Mouse (Mus musculus): ENCODE measurements around the gene Ano10. TPM values are rescaled to one million over a fixed set of nuclear protein-coding genes. Genes with fewer than 3 reads are reported as not detected.
"Not testable (repeated sequence)": the region's sequence is repeated elsewhere in the genome, so short reads cannot be mapped to it uniquely, and the experiment has no call there.

Ano10 gene
- polyA plus RNA-seq, 1 experiment from 2014 or later: 32.6 TPM

GRCm38 (mm10) chr9:122322356-122322755 is 28.1 kb upstream of the Ano10 start:
- DNase-seq (ENCODE audit: low spot score) (no peak), ATAC-seq (replicated peaks; ENCODE audit: low FRiP score, low read depth) (no peak)
- Histone ChIP-seq H3K4me3 (replicated peaks; ENCODE audit: low read depth, low read length) (no peak overlapping the region), H3K9ac (ENCODE audit: low read depth, low read length) (no peak overlapping the region), H3K9me3 (replicated peaks; ENCODE audit: low read length) (no peaks in the 10 kb centered on the region), H3K36me3 (ENCODE audit: insufficient read depth, low read length) (no peaks in the 10 kb centered on the region), H3K4me2 (ENCODE audit: low read length) (no peak overlapping the region), H3K27ac (no peak overlapping the region), H3K4me1 (replicated peaks; ENCODE audit: insufficient read depth, low read length) (no peaks in the 10 kb centered on the region), H3K27me3 (ENCODE audit: insufficient read depth, low read length) (no peaks in the 10 kb centered on the region)
- TF ChIP-seq CTCF (IDR thresholded peaks at IDR 0.05; ENCODE audit: low read depth): no peak
- WGBS: 67% methylated on average over 3 of the region's 3 CpGs

GRCm38 (mm10) chr9:122320626-122321025 is 26.4 kb upstream of the Ano10 start:
- Histone ChIP-seq H3K4me1 (replicated peaks; ENCODE audit: insufficient read depth, low read length) (no peaks in the 10 kb centered on the region), H3K9me3 (replicated peaks; ENCODE audit: low read length) (no peaks in the 10 kb centered on the region), H3K36me3 (ENCODE audit: insufficient read depth, low read length) (no peaks in the 10 kb centered on the region), H3K9ac (ENCODE audit: low read depth, low read length) (no peak overlapping the region), H3K4me3 (replicated peaks; ENCODE audit: low read depth, low read length) (no peak overlapping the region), H3K4me2 (ENCODE audit: low read length) (no peak overlapping the region), H3K27ac (no peak overlapping the region), H3K27me3 (ENCODE audit: insufficient read depth, low read length) (no peaks in the 10 kb centered on the region)
- DNase-seq (ENCODE audit: low spot score) (no peak), ATAC-seq (replicated peaks; ENCODE audit: low FRiP score, low read depth) (no peak)
- 89% methylated on average over 4 of the region's 4 CpGs for WGBS
- no peak for TF ChIP-seq CTCF (IDR thresholded peaks at IDR 0.05; ENCODE audit: low read depth)

- no peaks in the 10 kb centered on the region for H3K4me1 ChIP-seq (replicated peaks; ENCODE audit: insufficient read depth, low read length)
- H3K4me3 ChIP-seq (replicated peaks; ENCODE audit: low read depth, low read length): no peak overlapping the region
- no peak overlapping the region for H3K27ac ChIP-seq
- WGBS: 87% methylated on average over 7 of the region's 7 CpGs
- no peak for TF ChIP-seq CTCF (IDR thresholded peaks at IDR 0.05; ENCODE audit: low read depth)
- no peak overlapping the region for H3K4me2 ChIP-seq (ENCODE audit: low read length)
- ATAC-seq (replicated peaks; ENCODE audit: low FRiP score, low read depth) (no peak), DNase-seq (ENCODE audit: low spot score) (no peak)
- H3K9ac ChIP-seq (ENCODE audit: low read depth, low read length): no peak overlapping the region
- no peaks in the 10 kb centered on the region for H3K9me3 ChIP-seq (replicated peaks; ENCODE audit: low read length)
- no peaks in the 10 kb centered on the region for H3K36me3 ChIP-seq (ENCODE audit: insufficient read depth, low read length)
- H3K27me3 ChIP-seq (ENCODE audit: insufficient read depth, low read length): no peaks in the 10 kb centered on the region
These were observed 22.3 kb upstream of the Ano10 start for GRCm38 (mm10) chr9:122316562-122316961.

GRCm38 (mm10) chr9:122315501-122315900 is 21.3 kb upstream of the Ano10 start:
- no peak for TF ChIP-seq CTCF (IDR thresholded peaks at IDR 0.05; ENCODE audit: low read depth)
- H3K9me3 ChIP-seq (replicated peaks; ENCODE audit: low read length): no peaks in the 10 kb centered on the region
- no peak overlapping the region for H3K4me3 ChIP-seq (replicated peaks; ENCODE audit: low read depth, low read length)
- H3K27me3 ChIP-seq (ENCODE audit: insufficient read depth, low read length): no peaks in the 10 kb centered on the region
- no peaks in the 10 kb centered on the region for H3K4me1 ChIP-seq (replicated peaks; ENCODE audit: insufficient read depth, low read length)
- H3K36me3 ChIP-seq (ENCODE audit: insufficient read depth, low read length): no peaks in the 10 kb centered on the region
- 52% methylated on average over 11 of the region's 11 CpGs for WGBS
- no peak overlapping the region for H3K9ac ChIP-seq (ENCODE audit: low read depth, low read length)
- no peak overlapping the region for H3K4me2 ChIP-seq (ENCODE audit: low read length)
- ATAC-seq (replicated peaks; ENCODE audit: low FRiP score, low read depth) (no peak), DNase-seq (ENCODE audit: low spot score) (no peak)
- no peak overlapping the region for H3K27ac ChIP-seq

- TF ChIP-seq CTCF (IDR thresholded peaks at IDR 0.05; ENCODE audit: low read depth): no peak
- WGBS: 62% methylated on average over 4 of the region's 4 CpGs
These were observed 20.7 kb upstream of the Ano10 start for GRCm38 (mm10) chr9:122314942-122315341.

GRCm38 (mm10) chr9:122314386-122314785 is 20.2 kb upstream of the Ano10 start:
- H3K27me3 ChIP-seq (ENCODE audit: insufficient read depth, low read length): no peaks in the 10 kb centered on the region
- DNase-seq (ENCODE audit: low spot score): no peak
- 88% methylated on average over 6 of the region's 6 CpGs for WGBS
- no peak overlapping the region for H3K4me2 ChIP-seq (ENCODE audit: low read length)
- H3K4me3 ChIP-seq (replicated peaks; ENCODE audit: low read depth, low read length): no peak overlapping the region
- ATAC-seq (replicated peaks; ENCODE audit: low FRiP score, low read depth): no peak
- no peak overlapping the region for H3K27ac ChIP-seq
- no peak for TF ChIP-seq CTCF (IDR thresholded peaks at IDR 0.05; ENCODE audit: low read depth)
- H3K36me3 ChIP-seq (ENCODE audit: insufficient read depth, low read length): no peaks in the 10 kb centered on the region
- no peaks in the 10 kb centered on the region for H3K9me3 ChIP-seq (replicated peaks; ENCODE audit: low read length)
- H3K4me1 ChIP-seq (replicated peaks; ENCODE audit: insufficient read depth, low read length): no peaks in the 10 kb centered on the region
- no peak overlapping the region for H3K9ac ChIP-seq (ENCODE audit: low read depth, low read length)

More at GRCm38 (mm10) chr9:122314942-122315341, 20.7 kb upstream of the Ano10 start:
- no peak for ATAC-seq (replicated peaks; ENCODE audit: low FRiP score, low read depth)
- no peak overlapping the region for H3K27ac ChIP-seq
- H3K4me3 ChIP-seq (replicated peaks; ENCODE audit: low read depth, low read length): no peak overlapping the region
- H3K4me2 ChIP-seq (ENCODE audit: low read length): no peak overlapping the region
- H3K27me3 ChIP-seq (ENCODE audit: insufficient read depth, low read length): no peaks in the 10 kb centered on the region
- no peaks in the 10 kb centered on the region for H3K36me3 ChIP-seq (ENCODE audit: insufficient read depth, low read length)
- no peak overlapping the region for H3K9ac ChIP-seq (ENCODE audit: low read depth, low read length)
- no peaks in the 10 kb centered on the region for H3K9me3 ChIP-seq (replicated peaks; ENCODE audit: low read length)
- DNase-seq (ENCODE audit: low spot score): no peak
- H3K4me1 ChIP-seq (replicated peaks; ENCODE audit: insufficient read depth, low read length): no peaks in the 10 kb centered on the region

- H3K9ac ChIP-seq (ENCODE audit: low read depth, low read length); H3K27me3 ChIP-seq (ENCODE audit: insufficient read depth, low read length); DNase-seq (ENCODE audit: low spot score); H3K27ac ChIP-seq; H3K4me2 ChIP-seq (ENCODE audit: low read length); H3K4me3 ChIP-seq (replicated peaks; ENCODE audit: low read depth, low read length); H3K4me1 ChIP-seq (replicated peaks; ENCODE audit: insufficient read depth, low read length); H3K9me3 ChIP-seq (replicated peaks; ENCODE audit: low read length); ATAC-seq (replicated peaks; ENCODE audit: low FRiP score, low read depth); H3K36me3 ChIP-seq (ENCODE audit: insufficient read depth, low read length): not testable (repeated sequence)
- 37% methylated on average over 1 of the region's 1 CpGs for WGBS
These were observed 18.9 kb upstream of the Ano10 start for GRCm38 (mm10) chr9:122313128-122313527.

Data from kidney, postnatal 0 days (tissue).